Mouse (Mus musculus) right cerebral cortex, postnatal 25 days (tissue): ENCODE results near the gene Nav2.

ENCODE experiments used
- DNase-seq: peaks from one replicate; pipeline ENCODE4 v3.0.0; 2022

The Nav2 gene

DNA sequence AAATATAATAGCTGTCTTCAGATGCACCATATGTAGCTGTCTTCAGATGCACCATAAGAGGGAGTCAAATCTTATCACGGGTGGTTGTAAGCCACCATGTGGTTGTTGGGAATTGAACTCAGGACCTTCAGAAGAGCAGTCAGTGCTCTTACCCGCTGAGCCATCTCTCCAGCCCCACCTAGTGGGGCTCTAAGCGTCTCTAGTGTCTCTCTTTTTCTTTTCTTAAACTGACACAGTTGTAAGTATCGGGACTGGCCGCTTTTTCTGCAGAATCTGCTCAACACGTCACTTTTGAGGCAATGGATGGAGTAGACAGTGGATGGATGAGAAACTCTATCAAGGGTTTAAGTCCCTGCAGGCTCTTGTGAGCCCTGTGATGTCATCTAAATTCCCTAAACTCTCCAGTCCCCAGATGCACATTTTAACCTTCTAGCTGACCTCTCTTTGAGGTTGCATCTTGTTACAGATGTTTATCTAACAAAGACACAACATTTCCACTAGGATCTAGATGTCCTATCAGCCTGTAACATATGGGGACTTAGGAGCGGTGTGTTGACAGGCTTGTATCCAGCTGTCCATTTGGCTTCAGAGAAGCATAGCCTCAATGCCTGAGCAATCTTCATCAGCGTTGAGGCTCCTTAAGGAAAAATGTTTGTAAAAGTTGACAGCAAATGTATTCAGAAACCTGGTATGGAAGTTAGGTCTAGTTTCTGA is 560.1 kb downstream of the Nav2 start:
- DNase-seq: no peak

DNA sequence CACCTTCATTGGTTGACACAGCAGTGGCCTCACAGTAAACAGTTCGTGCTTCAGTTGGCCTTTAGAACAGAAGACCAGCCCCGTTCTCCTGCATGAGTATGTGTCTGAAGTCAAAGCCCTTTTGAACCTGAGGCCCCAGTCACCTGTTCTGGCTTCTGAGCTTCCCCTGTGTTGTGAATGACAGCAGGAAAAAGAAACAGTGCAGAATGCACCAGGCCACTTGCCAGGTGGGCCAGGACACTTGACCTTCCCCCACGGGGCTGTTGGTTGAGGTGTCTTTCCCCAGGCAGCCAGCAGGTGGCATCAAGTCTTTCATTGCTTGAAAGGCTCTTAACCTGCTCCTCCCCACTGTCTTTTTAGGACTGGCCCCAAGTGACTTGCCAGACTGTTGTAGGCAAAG is 562.8 kb downstream of the Nav2 start:
- DNase-seq: no peak

DNA sequence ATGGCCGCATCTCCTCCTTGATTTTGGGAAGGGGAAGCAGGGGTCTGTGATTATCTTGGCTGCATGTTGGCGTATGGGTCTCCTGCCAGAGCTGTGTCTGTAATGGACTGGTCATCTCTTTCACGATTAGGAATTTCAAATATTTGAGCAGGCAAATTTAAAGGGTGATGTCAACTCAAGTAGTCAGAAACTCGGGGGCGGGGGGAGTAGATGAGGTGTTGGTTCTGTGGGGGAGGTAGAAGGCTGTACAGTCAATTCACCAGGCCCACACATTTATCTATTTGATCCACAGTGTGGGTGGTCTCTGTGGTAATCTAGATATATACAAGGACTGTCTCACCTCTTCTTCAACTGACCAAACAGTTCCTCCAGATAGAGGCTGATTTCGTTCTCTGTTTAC is 566.8 kb downstream of the Nav2 start:
- no peak for DNase-seq

DNA sequence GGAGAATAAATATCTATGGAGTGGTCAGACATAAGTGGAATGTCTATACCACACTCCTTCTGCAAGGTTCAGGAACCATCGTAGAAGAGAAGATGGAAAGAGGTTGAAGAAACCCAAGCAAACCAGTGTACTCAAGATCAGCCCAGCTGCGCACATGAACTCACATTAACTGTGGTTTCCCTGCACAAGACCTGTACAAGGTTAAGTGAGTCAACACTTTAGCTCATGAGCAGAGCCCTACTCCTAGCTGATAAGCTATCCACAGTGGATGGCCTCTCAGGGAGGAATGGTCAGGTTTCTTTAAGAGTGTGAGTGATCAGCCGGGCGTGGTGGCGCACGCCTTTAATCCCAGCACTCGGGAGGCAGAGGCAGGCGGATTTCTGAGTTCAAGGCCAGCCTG is 567.6 kb downstream of the Nav2 start:
- no peak for DNase-seq

DNA sequence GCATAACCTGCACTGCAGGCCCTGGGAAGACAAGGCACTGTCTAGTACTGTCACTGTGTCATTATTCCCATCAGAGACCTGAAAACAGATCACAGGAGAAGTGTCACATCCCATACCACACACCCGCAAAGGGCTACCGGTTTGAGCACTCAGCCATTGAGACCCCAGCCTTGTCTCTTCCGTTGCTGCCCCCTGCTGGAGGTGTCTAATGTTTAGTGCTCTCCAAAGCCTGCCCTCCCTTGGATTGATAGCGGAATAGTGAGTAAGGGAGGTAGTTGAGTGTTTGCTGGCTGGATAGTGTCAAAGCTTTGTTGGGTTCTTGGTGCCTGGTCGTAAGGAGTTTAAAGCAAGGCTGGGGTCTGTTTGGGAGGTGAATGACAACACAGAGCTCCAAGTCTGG is 568.1 kb downstream of the Nav2 start:
- DNase-seq: no peak

DNA sequence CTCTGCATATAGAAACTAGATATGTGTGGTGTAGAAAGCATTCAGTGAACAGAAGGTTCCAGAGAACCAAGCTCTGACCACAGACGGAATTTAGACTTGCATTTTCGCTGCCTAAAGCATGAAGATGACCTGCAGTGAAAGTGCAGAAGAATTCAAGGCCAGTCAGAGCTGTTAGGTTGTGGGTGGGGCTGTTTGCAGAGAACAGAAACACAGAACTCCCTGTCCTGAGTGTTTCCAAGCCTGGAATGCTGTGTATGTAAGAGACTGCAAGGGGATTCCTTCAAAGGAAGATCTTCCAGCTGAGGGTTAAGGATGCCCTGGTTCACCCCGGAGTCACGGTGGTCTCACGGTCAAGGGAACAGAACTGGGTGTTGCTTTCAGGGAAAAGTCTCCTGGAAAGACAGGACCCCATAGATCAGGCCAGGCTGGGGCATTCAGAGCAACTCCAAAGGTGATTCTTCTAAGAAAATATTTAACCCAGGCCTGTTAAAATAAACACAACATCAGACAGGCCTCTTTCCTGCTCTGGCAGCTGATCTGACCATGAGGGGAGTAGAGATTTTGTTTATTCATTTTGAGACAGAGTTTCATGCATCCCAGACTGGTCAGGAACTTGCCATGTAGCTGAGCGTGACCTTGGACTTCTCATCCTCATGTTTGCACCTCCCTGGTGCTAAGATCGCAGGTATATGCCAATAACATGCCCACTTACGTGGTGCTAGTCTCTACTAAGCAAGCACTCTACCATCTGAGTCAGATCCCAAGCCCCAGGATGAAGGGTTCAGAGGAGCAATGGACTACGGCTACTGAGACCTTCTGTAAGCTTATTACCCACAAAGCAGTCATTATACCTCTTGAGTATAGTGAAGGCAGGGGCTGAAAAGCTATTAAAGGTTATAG is 568.8 kb downstream of the Nav2 start:
- no peak for DNase-seq

DNA sequence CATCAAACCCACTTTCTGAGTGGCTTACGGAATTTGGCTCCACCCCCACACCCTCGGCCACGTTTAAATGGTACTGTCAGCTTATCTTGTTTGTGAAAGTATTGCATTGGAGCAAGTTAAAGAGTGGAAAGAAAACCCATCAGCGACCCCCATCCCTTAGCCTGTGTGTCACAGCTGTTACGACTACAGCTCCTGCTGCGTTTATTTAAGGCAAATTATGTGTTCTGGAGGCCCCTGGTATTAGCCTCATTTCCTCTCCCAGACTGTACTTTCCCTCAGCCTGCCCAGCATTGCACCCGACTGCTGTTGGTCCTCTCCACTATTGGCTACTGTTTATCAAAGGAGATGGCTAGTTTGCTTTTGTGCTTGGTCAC is 569.4 kb downstream of the Nav2 start:
- no peak for DNase-seq

DNA sequence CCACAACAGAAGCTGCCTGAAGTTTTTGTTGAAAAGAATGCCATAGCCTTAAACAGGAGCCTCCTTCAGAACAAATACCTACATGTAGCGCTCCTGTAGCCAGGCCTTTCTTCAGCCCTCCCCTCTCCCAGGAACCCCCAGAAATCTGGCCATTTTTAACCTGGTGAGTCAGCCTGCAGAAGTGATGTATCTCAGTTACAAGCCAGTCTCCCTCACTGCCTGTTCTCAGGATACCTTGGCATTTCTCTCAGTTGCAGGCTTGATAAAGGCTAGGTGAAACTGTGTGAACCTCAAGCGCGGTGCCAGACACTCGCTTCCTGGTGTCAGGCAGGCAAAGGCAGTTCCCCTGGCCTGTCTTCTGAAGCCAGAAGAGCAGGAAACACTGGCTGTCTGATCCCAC is 570.4 kb downstream of the Nav2 start:
- DNase-seq: no peak

DNA sequence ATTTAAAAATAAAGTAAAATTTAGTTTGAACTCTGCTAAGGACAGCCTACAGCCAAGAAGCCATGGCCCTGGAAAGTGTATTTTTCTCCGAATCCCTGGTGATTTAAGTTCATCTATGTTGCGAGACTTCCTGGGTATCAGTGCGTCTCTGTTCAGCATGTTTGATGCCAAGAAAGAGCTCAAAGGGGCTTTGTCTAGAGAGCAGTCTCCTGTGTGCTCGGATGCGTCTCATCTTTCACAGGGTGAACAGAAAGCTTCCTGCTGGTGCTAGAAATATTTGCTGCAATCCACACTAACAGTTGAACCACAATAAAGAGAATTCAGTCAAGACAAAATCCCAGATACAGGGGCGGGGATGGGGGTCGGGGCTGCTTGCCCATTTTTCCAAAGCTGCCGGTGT is 572.4 kb downstream of the Nav2 start:
- no peak for DNase-seq

DNA sequence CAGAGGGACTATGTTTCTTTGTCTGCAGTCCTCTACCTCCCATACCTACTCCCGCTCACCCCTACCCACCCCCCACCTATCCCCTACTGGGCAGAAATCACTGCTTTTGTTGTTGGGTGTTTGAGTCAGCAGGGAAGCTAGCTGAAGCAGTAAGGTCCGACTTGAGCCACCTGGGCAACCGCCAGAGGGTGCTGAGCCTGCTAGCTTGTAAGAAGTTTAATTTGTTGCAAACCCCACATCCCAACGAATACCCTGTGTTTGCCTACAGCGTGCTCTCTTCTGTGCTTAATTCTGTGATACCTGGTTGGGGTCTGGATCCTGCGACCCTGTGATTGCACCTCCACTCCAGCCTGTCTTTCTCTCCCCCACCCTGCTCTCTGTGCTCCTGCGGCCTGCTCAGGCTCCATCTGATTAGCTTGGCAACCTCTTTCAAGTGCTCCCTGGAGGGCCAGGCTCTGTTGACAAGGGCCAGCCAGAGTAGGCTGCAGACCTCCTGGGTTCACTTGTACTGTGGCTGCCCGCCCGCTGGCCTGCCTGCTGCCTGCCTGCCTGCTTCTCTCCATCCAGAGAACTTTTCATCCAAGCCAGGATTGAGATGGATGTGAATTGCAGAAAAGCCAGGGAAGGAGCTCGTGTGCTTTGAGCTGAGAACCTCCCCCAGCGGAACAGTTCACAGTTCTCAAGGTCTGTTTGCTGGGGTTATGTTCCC is 575.7 kb downstream of the Nav2 start:
- no peak for DNase-seq

DNA sequence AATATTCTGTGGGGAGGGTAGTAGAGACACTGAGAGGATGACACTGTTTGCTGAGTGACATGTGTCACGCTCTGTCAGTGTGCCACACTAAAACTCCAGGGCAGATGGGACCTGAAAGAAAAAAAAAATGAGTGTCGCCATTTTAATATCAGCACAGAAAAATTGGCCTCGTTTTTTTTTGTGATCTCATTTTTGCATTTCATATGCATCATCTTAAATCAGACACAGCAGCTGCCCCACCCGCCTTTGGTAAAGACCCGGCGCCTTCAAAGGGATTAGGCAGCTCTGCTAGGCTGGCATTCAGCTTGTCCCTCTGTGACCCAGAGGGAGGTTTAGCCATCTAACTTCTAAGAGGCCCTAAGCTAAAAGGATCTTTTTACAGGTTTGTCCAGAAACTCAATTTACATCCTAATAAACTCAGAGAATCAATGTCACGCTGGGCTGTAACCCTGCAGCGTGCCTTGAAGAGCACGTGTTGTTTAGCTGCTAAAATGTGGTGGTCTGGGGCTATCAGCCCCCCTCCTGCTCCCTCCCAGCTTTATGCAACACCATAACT is 576.9 kb downstream of the Nav2 start:
- DNase-seq: no peak

DNA sequence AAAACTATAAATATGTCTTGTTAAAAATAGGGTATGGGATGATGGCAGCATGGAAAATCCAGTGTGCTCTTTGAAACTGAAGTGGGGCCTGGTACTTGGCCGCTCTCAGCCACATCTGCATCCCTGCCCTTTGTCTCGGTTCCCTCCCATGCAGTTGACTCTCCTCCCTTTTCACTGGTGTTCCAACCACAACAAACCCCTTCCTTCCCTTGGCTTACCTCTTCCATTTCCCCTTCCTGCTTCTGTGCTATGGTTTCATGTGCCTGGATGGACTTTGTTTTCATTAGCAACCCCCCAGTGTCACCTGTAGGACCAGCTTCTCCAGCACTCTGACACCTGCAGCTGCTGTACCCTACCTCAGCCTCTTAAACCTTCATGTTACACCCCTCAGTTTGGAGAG is 578.8 kb downstream of the Nav2 start:
- DNase-seq: no peak

DNA sequence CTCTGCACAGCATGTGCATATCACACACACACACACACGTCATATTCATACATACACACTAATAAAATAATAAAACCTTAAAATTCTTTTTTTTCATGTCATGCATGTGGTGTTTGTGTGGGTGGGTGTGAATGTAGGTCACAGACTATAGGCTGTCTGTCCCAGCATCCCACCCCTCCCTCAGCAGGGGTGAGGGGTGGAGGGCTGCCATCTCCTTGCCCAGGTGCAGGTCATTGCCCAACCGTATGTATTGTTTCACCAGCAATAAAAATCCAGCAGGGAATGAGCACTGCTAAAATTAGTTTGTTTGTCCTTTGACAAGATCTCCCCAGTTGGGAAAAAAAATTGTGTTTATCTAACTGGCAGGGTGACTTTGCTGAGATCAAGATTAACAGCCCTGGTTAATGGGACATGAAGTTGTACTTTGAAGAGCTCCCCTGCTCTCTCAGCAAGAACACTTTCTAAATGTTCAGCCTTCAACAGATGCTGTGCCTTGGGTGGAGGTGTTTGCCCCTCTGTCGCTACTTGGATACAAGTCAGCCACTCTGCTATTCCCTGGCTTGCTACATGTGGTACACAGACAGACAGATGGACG is 580.1 kb downstream of the Nav2 start:
- no peak for DNase-seq

DNA sequence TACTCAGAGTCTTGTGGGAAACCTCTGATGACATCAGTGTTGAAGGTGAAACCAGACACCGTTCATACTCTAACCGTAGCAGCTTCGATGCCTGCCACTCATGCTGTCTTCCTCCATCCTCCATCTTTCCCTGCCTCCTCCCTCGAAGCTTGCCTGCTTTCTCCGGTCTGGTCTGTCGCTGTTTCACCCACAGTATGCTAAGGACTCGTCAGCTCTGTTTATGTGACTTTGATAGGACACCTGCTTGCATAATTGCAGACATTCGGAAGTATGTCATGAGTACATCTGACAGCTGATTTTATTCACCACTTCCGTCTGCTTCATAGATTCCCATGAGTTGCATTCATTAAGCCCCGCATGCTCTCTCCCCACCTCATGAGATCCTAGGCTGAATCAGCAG is 582.3 kb downstream of the Nav2 start:
- no peak for DNase-seq

DNA sequence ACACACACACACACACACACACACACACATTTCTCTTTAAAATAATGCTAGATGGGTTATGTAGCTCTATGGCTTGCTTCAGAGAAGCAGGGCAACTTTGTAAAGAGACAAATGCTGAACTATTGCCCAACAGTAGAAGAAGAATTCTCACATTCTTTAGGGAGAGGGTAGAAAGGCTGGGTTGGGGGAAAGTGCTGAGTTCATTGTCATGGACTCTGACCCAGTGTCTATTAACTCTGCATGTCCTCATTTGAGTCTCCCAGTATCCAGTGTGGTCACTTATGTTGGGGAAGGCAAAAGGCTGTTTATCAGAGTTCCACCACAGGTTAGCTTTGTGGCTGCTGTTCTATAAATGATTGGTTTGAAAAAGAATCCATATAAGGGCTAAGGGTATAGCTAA is 584.1 kb downstream of the Nav2 start:
- DNase-seq: no peak

DNA sequence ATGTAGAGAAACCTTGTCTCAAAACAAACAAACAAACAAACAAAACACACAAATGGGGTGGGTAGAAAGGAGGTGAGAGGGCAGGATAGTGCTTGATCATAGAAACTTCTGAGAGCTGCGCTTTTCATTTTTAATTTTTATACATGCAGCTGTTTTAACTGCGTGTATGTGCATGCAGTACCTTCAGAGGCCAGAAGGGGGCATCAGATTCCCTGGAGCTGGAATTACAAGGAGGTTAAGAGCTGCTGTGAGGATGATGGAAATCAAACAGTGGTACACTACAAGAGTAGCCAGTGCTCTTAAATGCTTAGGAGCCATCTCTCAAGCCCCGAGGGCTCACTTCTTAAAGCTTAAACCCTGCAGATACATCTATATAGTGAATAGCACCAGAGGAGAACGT is 584.7 kb downstream of the Nav2 start:
- no peak for DNase-seq

DNA sequence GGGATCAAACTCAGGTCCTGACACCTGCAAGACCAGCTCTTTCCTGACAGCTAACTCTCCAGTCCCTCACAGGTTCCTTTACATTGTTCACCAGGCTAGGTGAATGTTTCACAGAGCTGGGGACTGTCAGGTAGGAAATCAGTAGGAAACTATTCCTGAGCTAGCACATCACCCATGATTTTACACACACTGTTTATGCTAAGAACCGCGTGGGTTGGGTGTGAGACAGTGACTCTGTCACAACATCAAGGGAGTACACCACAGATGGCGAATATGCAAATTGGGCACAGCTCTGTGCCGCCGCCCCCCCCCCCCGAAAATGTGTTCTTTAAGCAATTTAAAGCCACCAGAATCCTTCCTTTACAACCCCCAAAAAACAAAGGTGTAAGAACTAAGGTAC is 586.1 kb downstream of the Nav2 start:
- peak; percentile 72 for DNase-seq

DNA sequence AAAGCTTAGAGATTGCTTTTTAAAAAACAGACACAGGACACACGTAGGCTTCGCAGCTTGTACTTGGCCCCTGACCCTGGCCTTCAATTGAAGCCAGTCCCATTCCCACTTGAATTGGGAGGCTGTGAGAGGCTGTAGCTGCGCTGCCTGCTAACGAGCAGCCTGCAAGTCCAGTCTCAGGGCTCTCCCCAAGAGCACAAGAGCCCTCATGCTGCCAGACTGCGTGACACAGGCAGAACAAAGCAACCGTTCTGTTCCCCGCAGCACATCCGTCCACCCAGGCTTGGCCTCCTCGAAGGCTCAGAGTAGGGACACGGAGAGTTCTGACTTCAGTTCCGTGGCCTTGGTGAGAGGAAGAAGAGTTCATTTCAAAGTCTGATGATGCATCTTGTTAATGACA is 587.6 kb downstream of the Nav2 start:
- no peak for DNase-seq

DNA sequence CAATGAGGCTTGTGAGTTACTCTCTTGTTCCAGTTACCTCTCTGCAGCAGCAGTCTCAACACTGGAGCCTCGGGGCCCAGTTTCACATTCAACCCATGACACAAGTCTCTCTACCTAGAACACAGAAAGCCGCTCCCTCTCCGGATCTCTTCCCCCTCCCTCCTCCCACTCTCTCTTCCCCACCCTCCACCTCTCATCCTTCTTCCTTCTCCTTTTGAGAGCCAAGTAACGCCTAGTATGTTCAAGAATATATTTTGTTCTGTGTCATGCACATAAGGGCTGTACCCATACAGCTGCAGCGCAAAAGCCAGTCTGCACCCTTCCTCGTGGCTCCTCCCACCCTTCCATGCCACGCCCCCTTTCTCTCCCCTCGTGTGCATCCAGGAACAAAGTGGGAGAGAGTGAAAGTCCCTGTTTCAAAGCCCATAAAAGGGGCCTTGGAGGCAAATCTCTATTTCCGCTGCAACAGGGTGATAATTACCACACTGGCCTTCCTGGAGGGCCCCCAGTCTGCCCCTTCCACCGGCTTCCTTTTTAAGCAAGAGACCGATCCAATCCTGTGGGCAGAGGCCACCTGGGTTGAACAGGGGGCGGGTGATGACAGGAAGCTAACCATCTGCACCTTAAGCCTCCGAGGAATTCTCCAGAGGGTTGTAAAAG is 588.4 kb downstream of the Nav2 start:
- DNase-seq: no peak

DNA sequence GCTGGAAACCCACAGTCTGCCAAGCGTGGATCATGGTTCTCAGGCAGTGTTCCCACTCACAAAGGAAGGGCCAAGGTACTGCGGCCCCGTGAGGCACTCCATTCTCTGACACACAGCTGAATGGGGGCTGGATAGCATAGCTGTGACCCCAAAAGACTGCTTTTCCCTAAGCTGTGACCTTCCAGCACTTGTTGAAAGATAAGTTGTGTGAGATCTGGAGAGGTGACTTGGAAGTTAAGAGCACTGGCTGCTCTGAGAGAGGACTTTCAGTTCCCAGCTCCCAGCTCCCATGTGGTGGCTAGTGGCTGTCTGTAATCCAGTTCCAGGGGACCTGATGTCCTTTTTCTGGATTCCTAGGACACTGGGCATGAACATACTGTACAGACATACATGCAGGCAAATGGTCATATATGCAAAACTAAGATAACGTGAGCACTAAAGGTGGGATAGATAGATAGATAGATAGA is 588.9 kb downstream of the Nav2 start:
- DNase-seq: no peak

DNA sequence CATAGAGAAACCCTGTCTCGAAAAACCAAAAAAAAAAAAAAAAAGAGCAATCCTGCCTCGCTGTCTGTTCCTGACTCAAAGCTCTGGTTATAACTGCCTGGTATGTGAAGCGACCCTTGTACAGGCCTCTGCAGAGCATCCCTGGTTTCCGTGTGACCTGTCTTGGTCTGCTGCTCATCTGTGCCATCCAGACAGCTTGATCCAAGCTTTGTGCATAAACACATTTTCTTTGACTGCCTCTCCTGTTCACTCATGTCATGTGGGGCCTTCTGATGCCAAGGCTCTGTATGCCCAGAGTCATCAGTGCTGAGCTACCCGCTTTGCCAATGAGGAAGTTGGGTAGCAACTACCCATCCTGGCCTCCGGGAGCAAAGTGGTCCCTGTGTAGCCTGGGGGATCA is 591.1 kb downstream of the Nav2 start:
- no peak for DNase-seq

DNA sequence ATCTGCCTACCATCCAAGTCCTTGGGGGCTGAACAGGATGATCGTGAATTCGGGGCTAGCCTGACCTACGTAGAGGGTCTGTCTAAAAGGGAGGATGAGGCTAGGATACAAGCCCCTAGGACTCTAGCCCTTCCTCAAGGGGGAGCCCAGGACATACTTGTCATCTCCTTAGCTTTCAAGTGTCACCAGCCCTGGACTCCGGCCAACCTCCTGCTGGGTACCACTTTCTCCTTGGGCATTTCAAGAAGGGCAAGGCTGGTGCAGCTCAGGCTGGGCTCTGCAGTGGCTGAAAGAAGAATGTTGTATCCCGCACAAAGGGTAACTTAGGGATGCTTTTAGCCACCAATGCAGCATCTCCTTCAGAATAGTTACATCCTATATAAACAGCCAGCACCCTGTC is 592.4 kb downstream of the Nav2 start:
- no peak for DNase-seq

DNA sequence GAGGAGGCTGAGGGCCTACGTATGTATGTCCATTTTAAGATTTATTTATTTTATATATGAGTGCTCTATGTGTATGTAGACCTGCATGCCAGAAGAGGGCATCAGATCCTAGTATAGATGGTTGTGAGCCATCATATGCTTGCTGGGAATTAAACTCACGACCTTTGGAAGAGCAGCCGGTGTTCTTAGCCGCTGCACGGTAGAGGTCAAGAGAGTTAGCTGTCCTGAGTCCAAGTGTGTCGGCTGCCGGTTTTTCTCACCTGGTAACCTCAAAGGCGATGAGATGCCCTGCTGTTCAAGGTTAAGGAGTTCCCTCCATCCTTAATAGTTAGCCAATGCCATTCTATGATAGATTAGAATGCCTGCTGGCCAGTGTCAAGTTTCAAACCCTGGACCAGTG is 594.9 kb downstream of the Nav2 start:
- no peak for DNase-seq
